Mouse (Mus musculus): ENCODE measurements around the gene B4galt2.

B4galt2 gene

GRCm38 (mm10) chr4:117882701-117883691 is at the start of gene B4galt2:
TSS of gene B4galt2 (minus strand) at chr4:117883487.
- peak; percentile 33 for DNase-seq

GRCm38 (mm10) chr4:117929391-117929881 is 46.1 kb upstream of the B4galt2 start, which contains the start of gene Artn:
TSS of gene Artn (minus strand) at chr4:117929763.
- peak; percentile 75 for DNase-seq

GRCm38 (mm10) chr4:117928699-117929241 is 45.5 kb upstream of the B4galt2 start:
- DNase-seq = peak; percentile 76

GRCm38 (mm10) chr4:117928234-117928633 is 44.9 kb upstream of the B4galt2 start:
- DNase-seq = peak; percentile 22

- peak; percentile 10 for DNase-seq
Observed at GRCm38 (mm10) chr4:117926545-117927482, 43.5 kb upstream of the B4galt2 start.

- no peak for DNase-seq
Observed at GRCm38 (mm10) chr4:117924916-117925315, 41.6 kb upstream of the B4galt2 start.

GRCm38 (mm10) chr4:117923450-117923849 is 40.2 kb upstream of the B4galt2 start:
- DNase-seq = no peak

GRCm38 (mm10) chr4:117921358-117921757 is 38.1 kb upstream of the B4galt2 start:
- DNase-seq = no peak

- no peak for DNase-seq
Observed at GRCm38 (mm10) chr4:117918762-117919161, 35.5 kb upstream of the B4galt2 start.

GRCm38 (mm10) chr4:117918261-117918660 is 35.0 kb upstream of the B4galt2 start:
- peak; percentile 38 for DNase-seq

- DNase-seq = no peak
Observed at GRCm38 (mm10) chr4:117917847-117918246, 34.6 kb upstream of the B4galt2 start.

- no peak for DNase-seq
Observed at GRCm38 (mm10) chr4:117917402-117917801, 34.1 kb upstream of the B4galt2 start.

- no peak for DNase-seq
Observed at GRCm38 (mm10) chr4:117916386-117916785, 33.1 kb upstream of the B4galt2 start.

GRCm38 (mm10) chr4:117915489-117916105 is 32.3 kb upstream of the B4galt2 start:
- DNase-seq = no peak

- DNase-seq = peak; percentile 97
Observed at GRCm38 (mm10) chr4:117914591-117915442, 31.5 kb upstream of the B4galt2 start, which contains the start of gene Ipo13. TSS of gene Ipo13 (minus strand) at chr4:117914999.

GRCm38 (mm10) chr4:117914031-117914430 is 30.7 kb upstream of the B4galt2 start:
- DNase-seq = no peak

- peak; percentile 77 for DNase-seq
Observed at GRCm38 (mm10) chr4:117913421-117913820, 30.1 kb upstream of the B4galt2 start.

GRCm38 (mm10) chr4:117912685-117913273 is 29.5 kb upstream of the B4galt2 start:
- DNase-seq = no peak

- no peak for DNase-seq
Observed at GRCm38 (mm10) chr4:117912131-117912561, 28.9 kb upstream of the B4galt2 start.

GRCm38 (mm10) chr4:117908834-117909453 is 25.7 kb upstream of the B4galt2 start:
- DNase-seq = no peak
